Mouse (Mus musculus) thymus, adult 2 months (tissue): ENCODE measurements around the gene Dmwd. TPM values are rescaled to one million over a fixed set of nuclear protein-coding genes. Genes with fewer than 3 reads are reported as not detected.

Experiments
- DNase-seq: peaks from one replicate; pipeline ENCODE4 v3.0.0; 2021
- H3K27ac ChIP-seq: fragments of 200-500 bp; 2 replicates; pipeline ENCODE4 v1.5.1; 2012; ENCODE audit warnings: low read length, control low read depth; ENCODE audit not compliant: control insufficient read depth, insufficient read depth
- H3K27me3 ChIP-seq: fragments of 200-500 bp; 2 replicates; pipeline ENCODE4 v1.6.1; 2012; ENCODE audit warnings: mild to moderate bottlenecking, low read length, moderate library complexity, mixed read lengths; ENCODE audit not compliant: control insufficient read depth, insufficient read depth
- H3K36me3 ChIP-seq: fragments of 200-500 bp; 2 replicates; pipeline ENCODE4 v1.6.1; 2012; ENCODE audit warnings: mild to moderate bottlenecking, low read length, moderate library complexity; ENCODE audit not compliant: control insufficient read depth, insufficient read depth
- H3K4me1 ChIP-seq: fragments of 200-500 bp; replicated peaks from 2 replicates; pipeline ENCODE4 v1.6.1; 2012; ENCODE audit warnings: low read length; ENCODE audit not compliant: control insufficient read depth, insufficient read depth
- H3K4me3 ChIP-seq: fragments of 200-500 bp; 2 replicates; pipeline ENCODE4 v1.5.1; 2012; ENCODE audit warnings: mild to moderate bottlenecking, low read length, control low read depth, moderate library complexity; ENCODE audit not compliant: control insufficient read depth, insufficient read depth
- CTCF ChIP-seq: fragments of 200-500 bp; IDR thresholded peaks from 2 replicates; pipeline ENCODE4 v1.5.1; 2012; ENCODE audit warnings: mild to moderate bottlenecking, control low read depth, low read length, moderate library complexity, borderline replicate concordance; ENCODE audit not compliant: control insufficient read depth, poor library complexity, insufficient read depth; ENCODE audit errors: extremely low read depth
- POLR2A ChIP-seq: fragments of 200-500 bp; IDR thresholded peaks from 2 replicates; pipeline ENCODE4 v1.6.1; 2012; ENCODE audit warnings: mild to moderate bottlenecking, low read length, control low read depth, moderate library complexity; ENCODE audit not compliant: control insufficient read depth, poor library complexity, insufficient read depth; ENCODE audit errors: extremely low read depth
- WGBS: fragments of 180-500 bp; shearing (Covaris S2); methylation state at CpG from one replicate; pipeline ENCODE4 v1.1.7; 2018; 5-methylcytosine and 5-hydroxymethylcytosine counted together
- polyA plus RNA-seq: library from polyadenylated mRNA; depleted of rRNA; stranded (reverse); fragments of >200 nt; gene quantifications from 2 replicates; pipeline ENCODE4 v1.2.3, GENCODE M21; 2012

The Dmwd gene
- polyA plus RNA-seq, 1 experiment = 55.6 TPM

- Histone ChIP-seq H3K4me1 (no peaks in the 10 kb centered on the region), H3K27ac (no peak overlapping the region), H3K36me3 (no peaks in the 10 kb centered on the region), H3K4me3 (no peak overlapping the region), H3K27me3 (no peaks in the 10 kb centered on the region)
- DNase-seq = no peak
- 97% methylated on average over 1 of the region's 1 CpGs for whole genome bisulfite sequencing
- TF ChIP-seq POLR2A = no peak
- no peak for TF ChIP-seq CTCF
These were observed 33.5 kb downstream of the Dmwd start for GRCm38 (mm10) chr7:19109565-19109964.

- WGBS = 51% methylated on average over 64 of the region's 64 CpGs
- Histone ChIP-seq H3K36me3 (no peaks in the 10 kb centered on the region), H3K27me3 (no peaks in the 10 kb centered on the region), H3K4me1 (peaks cover 7% of the 10 kb centered on the region), H3K27ac (no peak within 1 kb of the TSS), H3K4me3 (no peak within 1 kb of the TSS)
- peak; percentile 52 for DNase-seq
- no peak for TF ChIP-seq POLR2A
- no peak for TF ChIP-seq CTCF
These were observed 42.2 kb downstream of the Dmwd start, which contains the start of gene Gm4969 for GRCm38 (mm10) chr7:19118028-19118771. Gene Gm4969, minus strand, starts transcription at chr7:19118368.

- Histone ChIP-seq H3K27ac (no peak overlapping the region), H3K27me3 (no peaks in the 10 kb centered on the region), H3K4me1 (peaks cover 7% of the 10 kb centered on the region), H3K4me3 (no peak overlapping the region), H3K36me3 (no peaks in the 10 kb centered on the region)
- DNase-seq = no peak
- 97% methylated on average over 8 of the region's 8 CpGs for WGBS
- TF ChIP-seq POLR2A (no peak), CTCF (no peak)
These were observed 43.1 kb downstream of the Dmwd start for GRCm38 (mm10) chr7:19119083-19119482.

GRCm38 (mm10) chr7:19119631-19120429, 43.8 kb downstream of the Dmwd start, which contains the start of gene Fbxo46:
Gene Fbxo46, plus strand, starts transcription at chr7:19119859.
- 1% methylated on average over 34 of the region's 34 CpGs for WGBS
- peak within 1 kb of the TSS; percentile 80 for H3K4me3 ChIP-seq
- no peak within 1 kb of the TSS; the same call in 1 of the 2 replicates for H3K27ac ChIP-seq
- peaks cover 7% of the 10 kb centered on the region for H3K4me1 ChIP-seq
- no peaks in the 10 kb centered on the region for H3K27me3 ChIP-seq
- DNase-seq = peak; percentile 95
- TF ChIP-seq POLR2A = peak; percentile 88; the same call in 1 of the 2 replicates
- no peak; the same call in 1 of the 2 replicates for TF ChIP-seq CTCF
- H3K36me3 ChIP-seq = no peaks in the 10 kb centered on the region

GRCm38 (mm10) chr7:19121686-19122085, 45.7 kb downstream of the Dmwd start:
- Histone ChIP-seq H3K27me3 (no peaks in the 10 kb centered on the region), H3K36me3 (no peaks in the 10 kb centered on the region), H3K27ac (no peak overlapping the region), H3K4me1 (peaks cover 7% of the 10 kb centered on the region), H3K4me3 (no peak overlapping the region)
- TF ChIP-seq CTCF (no peak), POLR2A (no peak)
- 94% methylated on average over 4 of the region's 4 CpGs for WGBS
- no peak for DNase-seq

GRCm38 (mm10) chr7:19124713-19125112, 48.7 kb downstream of the Dmwd start:
- H3K4me3 ChIP-seq = no peak overlapping the region
- H3K27me3 ChIP-seq = no peaks in the 10 kb centered on the region
- no peaks in the 10 kb centered on the region for H3K36me3 ChIP-seq
- no peak overlapping the region for H3K27ac ChIP-seq
- TF ChIP-seq POLR2A (no peak), CTCF (no peak)
- peaks cover 3% of the 10 kb centered on the region for H3K4me1 ChIP-seq
- 88% methylated on average over 6 of the region's 6 CpGs for WGBS
- DNase-seq = no peak

- WGBS = 89% methylated on average over 5 of the region's 5 CpGs
- Histone ChIP-seq H3K27ac (no peak overlapping the region), H3K4me1 (peaks cover 6% of the 10 kb centered on the region), H3K27me3 (no peaks in the 10 kb centered on the region), H3K36me3 (no peaks in the 10 kb centered on the region), H3K4me3 (no peak overlapping the region)
- no peak for DNase-seq
- TF ChIP-seq POLR2A (no peak), CTCF (no peak)
These were observed 51.7 kb downstream of the Dmwd start for GRCm38 (mm10) chr7:19127744-19128143.
